Mouse (Mus musculus): Measurements from ENCODE around the gene Zfp524.

DNA sequence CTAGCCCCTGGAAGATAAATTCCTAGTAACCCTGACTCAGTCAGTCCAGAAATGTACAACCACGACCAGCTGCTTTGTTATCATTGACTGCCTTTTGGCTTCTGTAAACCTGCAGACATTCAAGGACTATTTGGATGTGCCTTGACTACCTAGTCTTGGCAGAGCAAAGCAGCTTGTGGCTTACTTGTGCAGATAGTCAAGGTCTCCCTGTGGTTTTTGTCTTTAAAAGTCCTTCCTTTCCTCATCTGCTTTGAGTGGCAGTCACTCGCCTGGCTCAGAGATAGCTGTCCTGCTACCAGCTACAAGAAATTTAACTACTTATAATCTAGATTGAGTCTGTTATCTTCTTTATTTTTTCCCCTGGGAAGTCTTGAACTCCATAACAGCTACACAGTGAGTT lies 30.8 kb downstream of the Zfp524 start:
- TF ChIP-seq POLR2A (IDR thresholded peaks at IDR 0.05; ENCODE audit: borderline replicate concordance, extremely low read depth, insufficient read depth, insufficient read length, poor library complexity, severe bottlenecking) = no peak
- no peak for TF ChIP-seq CTCF (IDR thresholded peaks at IDR 0.05; ENCODE audit: borderline replicate concordance, extremely low read depth, insufficient read depth, insufficient read length)

All from brain, embryonic 14.5 days (tissue).